In genomic region chr17:79714368-79714895, GRCm38 (mm10) we compare ENCODE assay signal across 9 mouse cellular contexts. TPM values are rescaled to one million over a fixed set of nuclear protein-coding genes. Genes with fewer than 3 reads are reported as not detected.
DNase-seq lines count a peak whose midpoint lies in the region; ATAC-seq and TF ChIP-seq lines count a peak whose summit lies in the region.
"Had no signal": no experiment of that assay in that cellular context is flagged by ENCODE, and none has a peak within 500 bp of the region (broad histone marks: within the 10 kb centered on the region; RNA-seq: fewer than 3 reads in every experiment).

No protein-coding gene starts in this region.

- no peaks in the 10 kb centered on the region for H3K36me3 ChIP-seq in kidney, adult 2 months (ENCODE audit: control insufficient read depth, insufficient read depth, low read length)
- no peaks in the 10 kb centered on the region for H3K36me3 ChIP-seq in embryonic facial prominence, embryonic 10.5 days (replicated peaks)
- H3K36me3 ChIP-seq in intestine, embryonic 14.5 days (ENCODE audit: control insufficient read depth, insufficient read depth, low read length): no peaks in the 10 kb centered on the region
- H3K36me3 ChIP-seq in neural tube, embryonic 11.5 days (ENCODE audit: control insufficient read depth, insufficient read depth, low read length): no peaks in the 10 kb centered on the region
- H3K36me3 ChIP-seq: G1E had no signal

- peak overlapping the region; percentile 86 for H3K4me2 ChIP-seq in intestine, embryonic 14.5 days (ENCODE audit: low read length)
- peak overlapping the region; percentile 89 for H3K4me2 ChIP-seq in neural tube, embryonic 11.5 days (ENCODE audit: low read depth)

- no peaks in the 10 kb centered on the region for H3K9me3 ChIP-seq in embryonic facial prominence, embryonic 10.5 days
- H3K9me3 ChIP-seq in intestine, embryonic 14.5 days (ENCODE audit: control insufficient read depth, low read length): no peaks in the 10 kb centered on the region
- no peaks in the 10 kb centered on the region for H3K9me3 ChIP-seq in neural tube, embryonic 11.5 days (ENCODE audit: control insufficient read depth, low read length)

- H3K27me3 ChIP-seq in kidney, adult 2 months (replicated peaks; ENCODE audit: control insufficient read depth, insufficient read depth, low read length): no peaks in the 10 kb centered on the region; the same call in 1 of the 2 replicates
- H3K27me3 ChIP-seq in embryonic facial prominence, embryonic 10.5 days (replicated peaks; ENCODE audit: low read depth, poor library complexity, severe bottlenecking): peaks cover 99% of the 10 kb centered on the region
- peaks cover 63% of the 10 kb centered on the region for H3K27me3 ChIP-seq in intestine, embryonic 14.5 days (replicated peaks; ENCODE audit: control insufficient read depth, insufficient read depth, low read length)
- peaks cover 51% of the 10 kb centered on the region for H3K27me3 ChIP-seq in neural tube, embryonic 11.5 days (ENCODE audit: control insufficient read depth, insufficient read depth, low read length)

- H3K4me3 ChIP-seq in kidney, adult 2 months (ENCODE audit: insufficient read depth, low read depth, low read length): peak overlapping the region; percentile 53
- peak overlapping the region; percentile 63 for H3K4me3 ChIP-seq in embryonic facial prominence, embryonic 10.5 days
- peak overlapping the region; percentile 51 for H3K4me3 ChIP-seq in intestine, embryonic 14.5 days (ENCODE audit: low read depth, low read length)
- H3K4me3 ChIP-seq in neural tube, embryonic 11.5 days (ENCODE audit: low read depth, low read length): peak overlapping the region; percentile 43

- no peak for DNase-seq in kidney, adult 2 months
- no peak for DNase-seq in kidney, adult 11 months
- DNase-seq in embryonic facial prominence, embryonic 10.5 days (ENCODE audit: low spot score): no peak
- DNase-seq in intestine, embryonic 14.5 days (ENCODE audit: low spot score): no peak
- no peak for DNase-seq in neural tube, embryonic 11.5 days (ENCODE audit: low spot score)
- no peak for DNase-seq in spleen, postnatal 4 days (ENCODE audit: low spot score in 2 of 2)
- no peak for DNase-seq in lung, postnatal 4 days

- H3K4me1 ChIP-seq in kidney, adult 2 months (ENCODE audit: control insufficient read depth, insufficient read depth, low read length): 0 out of 2 replicates have a peak, but pooled peaks cover 2% of the 10 kb centered on the region
- H3K4me1 ChIP-seq in embryonic facial prominence, embryonic 10.5 days: peaks cover 48% of the 10 kb centered on the region
- H3K4me1 ChIP-seq in intestine, embryonic 14.5 days (replicated peaks; ENCODE audit: control insufficient read depth, insufficient read depth, low read length): peaks cover 17% of the 10 kb centered on the region
- H3K4me1 ChIP-seq in neural tube, embryonic 11.5 days (ENCODE audit: control insufficient read depth, insufficient read depth, low read length): peaks cover 15% of the 10 kb centered on the region; the same call in 1 of the 2 replicates

- peak overlapping the region; percentile 69 for H3K27ac ChIP-seq in kidney, adult 2 months (ENCODE audit: insufficient read depth, low read depth, low read length)
- H3K27ac ChIP-seq in embryonic facial prominence, embryonic 10.5 days (replicated peaks): peak overlapping the region; percentile 73
- peak overlapping the region; percentile 38; the same call in 1 of the 2 replicates for H3K27ac ChIP-seq in intestine, embryonic 14.5 days (ENCODE audit: low read depth)
- no peak overlapping the region for H3K27ac ChIP-seq in neural tube, embryonic 11.5 days (ENCODE audit: low read depth, low read length)

- no peak for TF ChIP-seq CTCF in kidney, adult 2 months (conservative IDR thresholded peaks at IDR 0.05; ENCODE audit: insufficient read depth, insufficient read length, low read depth, low read length)

- no peak for ATAC-seq in intestine, embryonic 14.5 days (replicated peaks; ENCODE audit: low FRiP score, low TSS enrichment, low read depth)
- no peak for ATAC-seq in neural tube, embryonic 11.5 days (ENCODE audit: insufficient read depth, low FRiP score, low TSS enrichment)
- ATAC-seq in granulocyte monocyte progenitor cell, adult 5-6 weeks (replicated peaks; ENCODE audit: poor library complexity, severe bottlenecking): no peak

- no peak for TF ChIP-seq POLR2A in kidney, adult 2 months (IDR thresholded peaks at IDR 0.05; ENCODE audit: low read depth, low read length)

- WGBS in kidney, adult 2 months: 4% methylated on average over 16 of the region's 16 CpGs
- WGBS in embryonic facial prominence, embryonic 10.5 days: under 1% methylated on average over 16 of the region's 16 CpGs
- 0% methylated on average over 16 of the region's 16 CpGs for WGBS in intestine, embryonic 14.5 days
- under 1% methylated on average over 16 of the region's 16 CpGs for WGBS in neural tube, embryonic 11.5 days

- peak overlapping the region; percentile 48 for H3K9ac ChIP-seq in intestine, embryonic 14.5 days (ENCODE audit: low read length)
- H3K9ac ChIP-seq in neural tube, embryonic 11.5 days (ENCODE audit: low read length): no peak overlapping the region; the same call in 1 of the 2 replicates

RNA-seq across cellular contexts. Expression of gene Cyp1b1, which starts 0.4 kb away (rescaled TPM):
- 27.0 and 30.9 TPM in 2 replicates for polyA plus RNA-seq in kidney, adult 2 months (2012; rRNA removed)
- 4.0 and 6.1 TPM in 2 replicates for polyA plus RNA-seq in embryonic facial prominence, embryonic 10.5 days (2016; fragmentation: Nextera tagmentation; extraction: Ambion mirVana)
- polyA plus RNA-seq in intestine, embryonic 14.5 days (2014; fragmentation: Nextera tagmentation; extraction: Ambion mirVana): 11.2 and 13.3 TPM in 2 replicates
- 5.1 TPM in 2 replicates for polyA plus RNA-seq in neural tube, embryonic 11.5 days (2014; fragmentation: Nextera tagmentation; extraction: Ambion mirVana)
- 0.11 TPM in 1 of 2 replicates, not detected in the other for total RNA-seq in granulocyte monocyte progenitor cell, adult 5-6 weeks (2014; fragmentation: Nextera tagmentation)
- total RNA-seq in granulocyte monocyte progenitor cell, adult 5-6 weeks (2017): 0.09 TPM in 1 of 2 replicates, not detected in the other
- polyA plus RNA-seq: G1E had no signal
